Mouse (Mus musculus) embryo, embryonic 10 days (tissue): ENCODE data around the gene Osbpl3.

Source experiments
- DNase-seq: peaks from one replicate; pipeline ENCODE4 v3.0.0-alpha.2; 2015; ENCODE audit warnings: low spot score

Osbpl3 gene

GRCm38 (mm10) chr6:50279642-50280041 is 176.4 kb downstream of the Osbpl3 start:
- no peak for DNase-seq

GRCm38 (mm10) chr6:50273947-50274346 is 182.1 kb downstream of the Osbpl3 start:
- DNase-seq = no peak

DNA sequence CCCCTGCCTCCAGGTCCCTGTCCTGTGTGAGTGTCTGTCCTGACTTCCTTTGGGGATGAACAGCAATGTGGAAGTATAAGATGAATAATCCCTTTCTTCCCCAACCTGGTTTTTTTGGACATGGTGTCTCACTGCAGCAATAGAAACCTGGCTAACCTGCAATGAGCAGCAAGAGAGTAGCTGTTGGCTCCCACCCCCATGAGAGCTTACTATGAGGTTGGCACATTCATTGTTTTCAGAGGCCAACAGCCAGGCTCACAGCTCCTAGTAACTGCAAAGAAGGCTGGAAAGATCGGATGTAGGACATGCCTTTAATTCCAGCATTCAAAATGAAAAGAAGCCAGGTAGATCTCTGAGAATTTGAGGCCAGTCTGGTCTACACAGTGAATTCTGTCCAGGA is 182.6 kb downstream of the Osbpl3 start:
- no peak for DNase-seq

DNA sequence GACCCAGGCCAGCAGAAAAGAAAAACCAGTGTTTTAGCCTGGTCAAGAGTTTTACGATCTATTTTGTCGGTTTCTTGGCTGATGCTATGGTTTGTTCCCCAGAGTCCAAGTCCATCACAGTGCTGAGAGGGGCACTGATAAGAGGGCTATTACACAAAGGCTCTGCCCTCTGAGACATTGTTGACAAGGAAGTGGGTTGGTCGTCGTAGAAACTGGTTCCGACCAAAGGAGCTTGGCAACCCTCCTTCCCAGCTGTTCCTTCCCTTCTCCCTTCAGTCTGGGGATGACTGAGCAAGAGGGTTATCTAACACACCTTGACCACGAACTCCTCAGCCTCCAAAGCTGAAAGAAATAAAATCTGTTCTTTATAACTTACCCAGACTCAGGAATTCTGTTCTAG is 192.3 kb downstream of the Osbpl3 start, which contains the start of gene Gsdme:
Gsdme (minus strand) TSS at position 193 of the 400 bp plus-strand sequence.
- DNase-seq = no peak

GRCm38 (mm10) chr6:50262310-50262709 is 193.7 kb downstream of the Osbpl3 start:
- no peak for DNase-seq

GRCm38 (mm10) chr6:50261922-50262261 is 194.1 kb downstream of the Osbpl3 start:
- DNase-seq = no peak

- DNase-seq = peak; percentile 89
Observed at GRCm38 (mm10) chr6:50261201-50261921, 194.6 kb downstream of the Osbpl3 start.

- DNase-seq = no peak
Observed at GRCm38 (mm10) chr6:50255356-50255755, 200.6 kb downstream of the Osbpl3 start.

DNA sequence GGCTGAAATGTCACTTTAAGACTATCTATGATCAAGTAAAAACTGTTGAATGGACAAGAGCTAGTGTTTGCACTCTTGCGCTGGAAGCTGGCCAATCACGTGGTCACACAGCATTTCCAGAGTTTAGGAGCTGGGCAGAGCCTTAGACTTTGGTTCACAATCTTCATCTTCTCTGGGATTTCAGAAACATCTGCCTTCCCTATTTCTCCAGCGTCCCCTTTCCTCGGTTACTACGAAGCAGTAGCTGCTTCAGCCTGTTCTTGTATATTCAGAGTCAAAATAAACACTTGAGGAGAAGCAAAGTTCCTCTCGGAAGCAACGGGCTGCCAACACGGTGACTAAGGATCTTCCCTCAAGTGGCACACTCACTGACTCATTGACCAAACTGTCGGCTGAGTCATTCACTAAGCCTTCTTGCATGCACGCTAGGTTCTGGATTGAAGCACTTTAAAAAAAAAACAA is 201.2 kb downstream of the Osbpl3 start:
- no peak for DNase-seq

DNA sequence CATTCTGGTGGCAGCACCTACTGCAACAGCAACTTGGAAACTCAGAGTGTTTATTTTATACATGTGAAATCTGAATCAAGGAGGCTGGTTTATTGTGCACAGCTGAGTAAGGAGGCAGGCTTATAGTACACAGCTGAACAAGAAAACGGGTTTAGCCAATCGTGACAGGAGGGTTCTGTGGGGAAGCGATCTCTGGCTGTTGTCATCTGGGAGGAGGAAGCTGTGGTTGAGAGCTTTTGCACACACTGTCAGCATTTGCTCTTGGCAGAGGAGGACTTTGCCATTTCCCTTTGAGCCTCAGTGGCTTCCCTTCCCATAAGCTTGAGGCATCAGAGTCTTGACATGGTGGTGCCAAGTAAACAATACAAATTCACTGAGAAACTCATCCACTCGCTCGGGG is 203.3 kb downstream of the Osbpl3 start:
- DNase-seq = no peak

- DNase-seq = no peak
Observed at GRCm38 (mm10) chr6:50247791-50248190, 208.2 kb downstream of the Osbpl3 start.

DNA sequence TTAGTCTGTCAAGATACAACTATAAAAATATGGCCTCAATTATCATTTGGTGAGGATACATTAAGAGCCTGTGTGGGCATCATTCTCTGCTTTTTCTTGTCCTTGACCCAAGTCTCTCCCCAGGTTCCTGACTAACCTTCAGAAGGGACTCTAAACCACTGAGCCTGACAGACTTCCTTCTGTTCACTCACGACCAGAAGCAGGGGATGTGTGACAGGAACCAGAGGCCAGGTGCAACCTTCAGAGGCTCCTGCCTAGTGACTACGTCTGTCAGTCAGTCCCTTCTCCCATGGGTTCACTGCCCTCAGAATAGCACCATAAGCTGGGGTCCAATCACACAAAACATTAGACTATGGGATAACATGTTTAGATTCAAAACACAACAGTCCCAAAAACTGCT is 208.6 kb downstream of the Osbpl3 start:
- no peak for DNase-seq

DNA sequence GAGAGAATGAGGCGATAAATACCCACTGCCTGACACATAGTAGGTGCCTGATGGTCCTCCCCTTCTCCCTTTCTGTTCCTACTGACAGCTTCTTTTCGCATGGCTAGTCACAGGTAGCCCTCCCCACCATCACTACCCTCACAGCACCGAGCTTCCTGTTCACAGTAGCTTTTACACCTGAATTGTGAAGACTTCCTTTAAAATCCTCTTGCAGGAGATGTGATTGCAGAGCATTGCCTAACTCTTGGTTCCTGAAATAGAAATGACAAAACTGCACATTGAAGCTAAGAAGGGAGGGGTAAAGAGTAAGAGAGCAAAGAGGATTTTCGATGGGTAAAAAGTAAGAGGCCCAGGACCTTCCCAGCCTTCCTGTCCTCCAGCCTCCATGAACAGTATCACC is 211.0 kb downstream of the Osbpl3 start:
- no peak for DNase-seq

GRCm38 (mm10) chr6:50244126-50244525 is 211.9 kb downstream of the Osbpl3 start:
- DNase-seq = no peak
